Mouse (Mus musculus) lung, adult 2 months (tissue): ENCODE results near the gene Plekhm2. TPM values are rescaled to one million over a fixed set of nuclear protein-coding genes. Genes with fewer than 3 reads are reported as not detected.
A peak's percentile ranks its signal among the peaks of the same experiment; 100 is the strongest.

Source experiments
- DNase-seq: peaks from one replicate; pipeline ENCODE4 v3.0.0; 2022
- H3K4me1 ChIP-seq: fragments of 200-500 bp; 2 replicates; pipeline ENCODE4 v1.6.1; 2011; ENCODE audit warnings: low read length; ENCODE audit not compliant: control insufficient read depth, insufficient read depth
- H3K4me3 ChIP-seq: fragments of 200-500 bp; replicated peaks from 2 replicates; pipeline ENCODE3; 2011; ENCODE audit warnings: low read depth, mild to moderate bottlenecking, control low read depth, low read length; ENCODE audit errors: extremely low read depth
- CTCF ChIP-seq: fragments of 200-500 bp; IDR thresholded peaks from 2 replicates; pipeline ENCODE4 v1.5.1; 2011; ENCODE audit warnings: mild to moderate bottlenecking, low read length, control low read depth; ENCODE audit not compliant: insufficient read depth
- POLR2A ChIP-seq: fragments of 200-500 bp; IDR thresholded peaks from 2 replicates; pipeline ENCODE4 v1.6.1; 2011; ENCODE audit warnings: low read depth, mild to moderate bottlenecking, control low read depth, low read length, borderline replicate concordance; ENCODE audit errors: extremely low read depth
- WGBS: fragments of 180-500 bp; shearing (Covaris S2); methylation state at CpG from one replicate; pipeline ENCODE4 v1.1.7; 2018; 5-methylcytosine and 5-hydroxymethylcytosine counted together
- polyA plus RNA-seq: library from polyadenylated mRNA; depleted of rRNA; stranded (reverse); fragments of >200 nt; gene quantifications from 2 replicates; pipeline ENCODE4 v1.2.3, GENCODE M21; 2012

Gene Plekhm2
- polyA plus RNA-seq, 1 experiment = 52.3 TPM

DNA sequence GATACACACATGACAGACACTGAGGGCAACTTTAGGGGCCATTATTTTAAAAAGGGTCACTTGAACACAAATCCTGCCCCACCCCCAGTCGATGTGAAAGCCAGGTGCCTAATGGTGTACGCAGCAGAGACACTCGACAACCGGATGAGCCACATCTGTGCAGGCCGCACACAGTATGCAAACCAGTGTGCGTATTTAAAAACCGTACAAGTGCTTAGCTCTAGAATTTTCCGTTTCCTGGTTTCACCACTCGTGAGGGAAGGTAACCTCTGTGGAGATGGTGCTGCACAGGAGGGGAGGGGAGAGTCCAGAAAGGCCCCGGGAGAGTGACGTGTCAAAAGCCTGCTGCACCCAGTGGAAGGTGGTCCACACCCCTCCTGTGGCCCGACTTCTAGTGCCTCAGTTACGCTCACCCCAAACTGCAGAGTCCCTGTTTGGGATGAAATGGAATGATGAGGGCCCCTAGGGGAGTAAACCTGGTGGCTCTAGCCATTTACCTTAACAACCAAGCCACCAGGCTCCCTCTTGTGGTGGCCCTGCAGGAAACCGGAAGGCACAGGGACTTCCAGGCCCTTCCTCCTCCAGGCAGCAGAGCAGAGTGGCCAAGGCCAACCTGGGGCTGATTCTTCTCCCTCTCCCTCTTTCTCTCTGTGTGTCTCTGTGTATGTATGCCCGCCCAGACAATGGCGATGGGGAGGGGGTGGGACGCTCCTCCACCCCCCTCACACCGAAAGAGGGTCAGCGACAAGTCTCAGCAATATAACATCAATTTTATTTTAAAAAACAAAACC is 39.5 kb downstream of the Plekhm2 start:
- TF ChIP-seq CTCF = peak; percentile 66
- no peak for TF ChIP-seq POLR2A
- WGBS = 71% methylated on average over 19 of the region's 19 CpGs
- peak; percentile 28 for DNase-seq
- no peak overlapping the region for H3K4me3 ChIP-seq
- H3K4me1 ChIP-seq = peaks cover 4% of the 10 kb centered on the region; the same call in 1 of the 2 replicates

DNA sequence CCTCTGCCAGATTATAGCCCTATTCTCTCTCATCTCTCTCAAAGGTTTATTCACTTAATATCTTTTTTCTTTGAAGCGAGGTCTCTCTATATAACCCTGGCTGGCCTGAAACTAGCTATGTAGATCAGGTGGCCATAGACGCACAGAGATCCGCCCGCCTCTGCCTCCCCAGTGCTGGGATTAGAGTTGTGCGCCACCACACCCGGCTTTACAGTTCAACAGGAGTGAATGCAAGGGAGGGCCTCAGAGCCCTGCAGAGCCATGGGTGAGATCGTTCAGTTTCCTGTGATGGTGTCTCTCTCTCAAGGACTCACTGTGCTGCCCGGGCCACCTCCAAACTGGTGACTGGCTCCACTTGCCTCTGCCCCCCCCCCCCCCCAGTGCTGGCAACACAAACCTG is 40.6 kb downstream of the Plekhm2 start:
- Histone ChIP-seq H3K4me3 (no peak overlapping the region), H3K4me1 (peaks cover 4% of the 10 kb centered on the region; the same call in 1 of the 2 replicates)
- no peak for DNase-seq
- 78% methylated on average over 8 of the region's 8 CpGs for WGBS
- TF ChIP-seq CTCF (no peak), POLR2A (no peak)

DNA sequence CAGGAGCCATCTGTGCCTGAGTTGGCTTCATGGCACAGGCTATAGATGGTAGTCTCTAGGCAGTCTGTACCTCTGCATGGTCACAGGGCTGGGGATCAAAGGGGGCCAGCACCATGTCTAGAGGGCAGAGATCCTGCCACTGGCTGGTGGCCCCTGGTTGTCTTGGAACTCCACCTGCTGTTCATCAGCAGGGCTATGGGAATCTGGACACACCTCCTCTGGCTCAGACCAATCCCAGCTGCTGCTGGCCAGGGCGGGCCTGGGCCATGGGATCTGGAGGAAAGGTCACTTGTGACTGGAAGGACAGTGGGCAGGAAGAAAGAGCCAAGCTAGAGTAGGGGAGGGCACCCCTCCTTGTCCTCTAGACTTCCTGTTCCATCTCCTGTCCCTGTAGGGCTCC is 41.0 kb downstream of the Plekhm2 start, which contains the start of gene Slc25a34:
TSS of gene Slc25a34 (minus strand) at position 156 of the 400 bp plus-strand sequence.
- 20% methylated on average over 1 of the region's 1 CpGs for WGBS
- TF ChIP-seq CTCF = no peak
- TF ChIP-seq POLR2A = no peak
- peaks cover 8% of the 10 kb centered on the region for H3K4me1 ChIP-seq
- no peak within 1 kb of the TSS for H3K4me3 ChIP-seq
- peak; percentile 31 for DNase-seq

DNA sequence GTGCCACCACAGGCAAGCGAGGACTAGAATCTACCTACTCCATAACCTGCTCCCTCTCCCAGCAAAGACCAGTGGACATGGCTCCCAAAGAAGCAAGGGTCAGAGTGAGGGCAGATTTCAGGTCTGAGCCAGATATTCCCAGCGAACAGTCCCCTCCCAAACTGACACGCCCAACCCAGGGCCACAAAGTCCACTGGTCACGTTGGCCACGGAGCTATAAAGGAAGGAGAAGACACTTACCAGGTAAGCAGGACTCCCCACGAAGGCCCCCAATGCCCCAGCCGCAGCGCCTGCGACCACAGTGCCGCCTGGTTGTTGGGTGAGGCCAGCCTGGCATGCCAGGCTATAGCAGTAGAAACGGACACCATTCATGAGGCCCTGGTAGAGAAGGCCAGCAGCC is 41.7 kb downstream of the Plekhm2 start:
- TF ChIP-seq POLR2A (no peak), CTCF (no peak)
- WGBS = 84% methylated on average over 11 of the region's 11 CpGs
- Histone ChIP-seq H3K4me3 (no peak overlapping the region), H3K4me1 (peaks cover 8% of the 10 kb centered on the region)
- DNase-seq = no peak

DNA sequence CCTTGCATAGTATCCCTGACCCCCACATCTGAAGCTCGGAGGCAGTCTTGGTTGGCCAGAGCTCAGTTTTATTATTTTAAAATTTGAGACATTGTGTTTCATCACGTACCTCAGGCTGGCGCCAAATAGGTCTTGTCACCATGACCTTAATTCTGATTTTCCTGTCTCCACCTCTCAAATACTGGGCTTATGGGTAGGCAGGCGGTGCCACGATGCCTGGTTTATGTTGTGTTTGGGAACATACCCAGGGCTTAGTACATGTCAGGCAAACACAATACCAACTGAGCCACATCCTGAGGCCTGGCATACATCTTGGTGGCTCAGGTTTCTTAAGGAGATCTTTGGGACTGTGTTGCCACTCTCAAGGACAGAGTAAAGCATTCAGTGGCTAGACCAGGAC is 42.1 kb downstream of the Plekhm2 start:
- DNase-seq = no peak
- WGBS = 69% methylated on average over 5 of the region's 5 CpGs
- Histone ChIP-seq H3K4me1 (peaks cover 10% of the 10 kb centered on the region), H3K4me3 (no peak overlapping the region)
- TF ChIP-seq POLR2A (no peak), CTCF (no peak)

DNA sequence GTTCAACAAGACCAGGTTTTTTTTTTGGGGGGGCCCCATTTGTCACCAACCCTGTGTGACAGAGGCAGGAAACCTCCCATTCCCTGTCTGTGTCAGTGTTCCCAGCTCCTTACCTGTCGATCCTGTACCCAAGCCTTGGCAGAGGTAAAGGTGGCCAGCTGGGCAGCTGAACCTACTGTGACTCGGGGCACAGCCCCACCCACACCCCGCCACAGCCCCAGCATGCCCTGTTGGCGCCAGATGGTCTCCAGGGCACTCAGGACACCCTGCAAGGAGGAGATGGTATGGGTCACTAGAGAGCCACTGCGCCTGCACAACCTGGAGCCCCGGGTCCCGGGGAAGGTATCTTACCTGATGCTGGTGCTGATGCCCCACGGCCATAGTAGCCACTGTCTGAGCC is 42.6 kb downstream of the Plekhm2 start:
- no peak for DNase-seq
- Histone ChIP-seq H3K4me3 (no peak overlapping the region), H3K4me1 (peaks cover 13% of the 10 kb centered on the region)
- WGBS = 84% methylated on average over 8 of the region's 8 CpGs
- TF ChIP-seq CTCF = no peak
- TF ChIP-seq POLR2A = no peak

DNA sequence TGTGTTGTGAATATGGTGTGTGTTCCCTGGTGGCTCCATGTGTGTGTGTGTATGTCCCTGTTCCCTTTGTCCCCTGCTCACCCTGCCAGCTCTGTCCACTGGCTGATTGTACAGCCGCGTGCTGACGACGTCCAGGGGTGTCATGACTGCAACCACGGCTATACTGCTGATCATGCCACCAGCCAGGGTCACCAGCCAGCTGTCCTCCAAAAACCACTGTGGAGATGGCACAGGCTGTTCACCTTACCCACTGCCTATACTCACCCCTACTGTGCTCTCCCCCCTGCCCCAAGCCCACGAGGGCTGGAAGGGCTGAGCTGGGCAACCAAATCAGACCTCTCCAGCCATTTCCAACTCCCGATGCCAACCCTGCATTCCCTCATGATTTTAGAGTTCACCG is 43.4 kb downstream of the Plekhm2 start:
- TF ChIP-seq POLR2A (no peak), CTCF (no peak)
- Histone ChIP-seq H3K4me1 (peaks cover 13% of the 10 kb centered on the region), H3K4me3 (no peak overlapping the region)
- no peak for DNase-seq
- 79% methylated on average over 8 of the region's 8 CpGs for WGBS

DNA sequence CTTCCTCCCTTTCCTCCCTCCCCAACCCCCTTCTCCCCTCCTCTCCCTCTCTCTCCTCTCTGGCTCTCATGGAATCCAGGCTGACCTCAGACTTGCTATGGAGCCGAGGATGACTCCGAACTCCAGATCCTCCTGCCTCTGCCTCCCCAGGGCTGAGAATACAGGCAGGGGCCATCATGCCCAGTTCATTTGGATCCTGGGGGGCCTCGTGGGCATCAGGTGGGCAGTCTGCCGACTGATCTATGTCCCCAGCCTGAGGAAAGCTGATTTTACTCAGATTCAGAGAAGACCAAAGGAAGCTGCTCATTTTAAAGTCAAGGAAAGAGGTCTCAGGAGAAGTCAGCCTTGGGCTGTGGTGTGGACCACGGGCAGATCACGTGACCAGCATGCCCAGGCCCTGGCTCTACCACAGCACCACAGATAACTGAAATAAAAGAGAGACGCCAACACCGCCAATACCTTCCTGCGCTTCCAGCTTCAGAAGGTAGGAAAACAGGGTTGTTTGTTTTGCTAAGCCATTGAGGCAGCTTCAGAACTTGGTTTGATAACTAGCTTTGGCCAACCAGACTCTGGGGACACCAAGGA is 45.3 kb downstream of the Plekhm2 start:
- peaks cover 13% of the 10 kb centered on the region for H3K4me1 ChIP-seq
- WGBS = 82% methylated on average over 9 of the region's 9 CpGs
- no peak for DNase-seq
- no peak overlapping the region for H3K4me3 ChIP-seq
- TF ChIP-seq CTCF (no peak), POLR2A (no peak)

DNA sequence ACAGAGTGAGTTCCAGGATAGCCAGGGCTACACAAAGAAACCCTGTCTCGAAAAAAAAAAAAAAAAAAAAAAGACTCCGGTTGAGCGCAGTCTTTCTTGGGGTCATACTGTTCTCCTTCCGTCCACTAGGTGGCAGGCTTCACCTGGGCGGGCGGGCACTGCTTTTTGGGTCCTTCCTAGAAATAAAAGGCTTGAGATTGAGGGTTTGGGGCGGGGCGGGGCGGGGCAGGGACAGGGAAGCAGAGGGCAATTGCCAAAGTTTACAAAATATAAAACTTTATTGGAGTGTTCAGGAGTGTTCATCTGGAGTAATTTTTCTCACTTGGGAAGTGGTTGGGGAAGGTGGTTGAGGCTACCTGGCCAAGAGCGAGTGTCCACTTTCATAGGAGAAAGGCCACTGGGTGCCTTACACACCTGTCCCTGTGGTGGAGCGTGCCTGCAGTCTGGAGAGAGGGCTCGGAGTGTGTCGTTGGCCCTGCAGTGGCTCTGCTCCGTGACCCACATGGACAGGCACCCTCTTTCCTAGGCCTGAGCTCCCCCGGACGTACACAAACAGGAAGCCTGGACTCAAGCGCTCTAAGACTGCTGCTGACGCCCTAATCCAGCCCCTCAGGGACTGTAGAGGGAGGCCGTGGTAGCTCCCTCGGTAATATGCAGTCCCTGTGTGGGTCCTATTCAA is 46.0 kb downstream of the Plekhm2 start, which contains the start of gene Tmem82:
TSS of gene Tmem82 (minus strand) at position 69 of the 679 bp plus-strand sequence.
- peak; percentile 52 for DNase-seq
- Histone ChIP-seq H3K4me3 (peak within 1 kb of the TSS; percentile 30), H3K4me1 (peaks cover 13% of the 10 kb centered on the region)
- 14% methylated on average over 20 of the region's 20 CpGs for WGBS
- TF ChIP-seq POLR2A (no peak), CTCF (peak; percentile 71)

DNA sequence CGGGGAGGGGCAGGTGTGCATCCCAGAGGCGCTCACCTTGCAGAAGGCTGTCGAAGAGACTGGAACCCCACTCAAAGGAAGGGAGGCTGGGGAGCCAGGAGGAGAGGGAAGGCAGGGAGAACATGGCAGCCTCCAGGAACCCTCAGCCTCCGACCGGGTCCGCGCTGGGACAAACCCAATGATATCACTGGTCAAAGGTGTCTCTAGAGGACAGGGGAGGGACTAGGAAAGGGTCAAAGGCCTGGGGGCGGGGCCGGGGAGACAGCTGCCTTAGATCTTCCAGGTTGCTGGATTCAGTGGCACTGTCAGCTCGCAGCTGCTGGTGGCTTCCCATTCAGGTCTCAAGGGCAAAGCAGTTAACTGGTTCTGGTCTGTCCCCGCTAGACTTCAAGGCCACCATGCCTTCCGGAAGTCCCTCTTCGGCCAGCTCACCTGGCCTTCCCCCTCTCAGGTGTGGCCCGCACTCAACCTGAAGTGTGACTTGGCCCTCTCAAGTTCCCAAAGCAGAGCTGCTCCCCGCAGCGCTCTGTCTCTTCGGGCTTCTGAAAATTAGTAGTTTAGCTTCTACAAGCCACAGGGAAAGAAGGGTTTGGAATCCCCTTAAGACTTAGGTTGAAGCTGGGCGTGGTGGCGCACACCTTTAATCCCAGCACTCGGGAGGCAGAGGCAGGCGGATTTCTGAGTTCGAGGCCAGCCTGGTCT is 46.7 kb downstream of the Plekhm2 start:
- WGBS = 15% methylated on average over 21 of the region's 22 CpGs
- TF ChIP-seq POLR2A (no peak), CTCF (no peak)
- peaks cover 9% of the 10 kb centered on the region for H3K4me1 ChIP-seq
- DNase-seq = peak; percentile 49
- H3K4me3 ChIP-seq = peak overlapping the region; percentile 30
